Mouse (Mus musculus) adrenal gland, postnatal 36 days (tissue): ENCODE results near the gene Slc38a9. TPM values are rescaled to one million over a fixed set of nuclear protein-coding genes. Genes with fewer than 3 reads are reported as not detected.

Source experiments
- DNase-seq, 2 experiments: peaks; one replicate each; pipeline ENCODE4 v3.0.0; 2021; ENCODE audit warnings: mixed read lengths in 1 of 2
- long read RNA-seq, 2 experiments: library from polyadenylated mRNA; stranded (forward); transcript quantifications; one replicate each; pipeline ENCODE4 v2.0.0; 2021; ENCODE audit warnings: borderline sequencing depth in 2 of 2
- total RNA-seq, 2 experiments: library from RNA; stranded (reverse); gene quantifications; 2 replicates each; pipeline ENCODE4 v1.2.3; 2021

The Slc38a9 gene
- 10 to 100 TPM; 16.6 to 22.1 TPM for total RNA-seq
- long read RNA-seq, experiment 1, full-length matches to known transcripts, result 4 of 9 reads
- long read RNA-seq, experiment 1, partial matches to known transcripts, result 2 of 9 reads
- long read RNA-seq, experiment 1, other reads (novel, unspliced or antisense), result 3 of 9 reads
- long read RNA-seq, experiment 2, partial matches to known transcripts, result 0 of 2 reads
- long read RNA-seq, experiment 2, other reads (novel, unspliced or antisense), result 2 of 2 reads

- peak; percentile 95 to 97 for DNase-seq
Measured at GRCm38 (mm10) chr13:112660574-112661381, at the start of gene Slc38a9. Gene Slc38a9, plus strand, starts transcription at chr13:112660751.

GRCm38 (mm10) chr13:112621592-112621991 is 39.0 kb upstream of the Slc38a9 start:
- DNase-seq, result peak in 1 of 2 experiments; percentile 2

DNA sequence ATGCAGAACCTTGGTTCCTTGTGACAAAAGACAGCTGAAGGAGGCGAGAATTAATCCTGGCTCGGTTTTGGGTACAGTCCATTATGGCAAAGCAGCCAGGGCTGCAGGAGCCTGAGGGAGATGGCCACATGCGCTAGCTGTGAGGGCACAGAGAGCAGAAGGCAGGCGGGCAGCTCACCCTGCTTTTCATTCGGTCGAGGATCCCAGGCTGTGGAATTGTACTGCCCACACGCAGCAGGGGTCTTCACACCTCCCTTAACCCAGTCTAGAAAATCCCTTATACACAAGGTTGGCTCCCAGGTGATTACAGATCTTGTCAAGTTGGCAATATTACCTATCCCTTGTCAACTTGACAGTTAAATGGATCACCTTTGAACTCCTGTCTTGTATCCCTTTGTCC is 36.9 kb upstream of the Slc38a9 start:
- DNase-seq, result no peak

DNA sequence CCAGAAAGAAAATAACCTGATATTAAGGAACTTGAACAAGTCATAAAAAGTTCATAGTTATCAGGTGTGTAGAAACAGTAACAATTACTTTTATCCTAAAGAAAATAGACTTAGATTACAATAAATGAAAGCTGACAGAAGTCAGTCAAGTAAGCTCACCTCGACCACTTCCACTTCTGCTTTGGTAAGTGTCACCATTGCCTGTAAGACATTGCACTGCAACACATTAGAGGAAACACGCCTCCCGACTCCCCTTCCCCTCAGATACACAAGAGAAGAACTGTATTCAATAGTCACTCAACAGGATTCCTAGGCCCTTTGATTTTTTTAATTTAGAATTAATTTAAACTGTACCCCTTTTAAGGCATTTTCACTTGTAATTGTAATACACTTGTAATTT is 35.9 kb upstream of the Slc38a9 start:
- no peak for DNase-seq

GRCm38 (mm10) chr13:112625566-112625965 is 35.0 kb upstream of the Slc38a9 start:
- no peak for DNase-seq

GRCm38 (mm10) chr13:112635174-112635837 is 25.2 kb upstream of the Slc38a9 start:
- no peak for DNase-seq

DNA sequence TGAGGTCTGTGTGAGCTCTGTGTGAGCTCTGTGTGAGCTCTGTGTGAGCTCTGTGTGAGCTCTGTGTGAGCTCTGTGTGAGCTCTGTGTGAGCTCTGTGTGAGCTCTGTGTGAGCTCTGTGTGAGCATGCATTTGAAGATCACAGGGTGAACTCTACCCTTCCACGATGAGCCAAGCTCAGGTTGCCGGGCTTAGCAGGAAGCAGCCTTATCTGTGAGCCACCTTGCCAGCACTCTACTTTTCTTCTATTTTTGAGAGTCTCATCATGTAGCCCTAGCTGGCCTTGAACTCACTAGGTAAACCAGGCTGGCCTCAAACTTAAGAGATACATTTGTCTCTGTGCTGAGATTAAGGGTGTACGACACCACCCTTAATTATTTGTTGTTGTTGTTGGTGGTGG is 24.1 kb upstream of the Slc38a9 start:
- DNase-seq, result no peak

GRCm38 (mm10) chr13:112639111-112639510 is 21.4 kb upstream of the Slc38a9 start:
- DNase-seq, result no peak

GRCm38 (mm10) chr13:112642897-112643296 is 17.7 kb upstream of the Slc38a9 start:
- DNase-seq, result no peak

GRCm38 (mm10) chr13:112644996-112645395 is 15.6 kb upstream of the Slc38a9 start:
- DNase-seq, result no peak

DNA sequence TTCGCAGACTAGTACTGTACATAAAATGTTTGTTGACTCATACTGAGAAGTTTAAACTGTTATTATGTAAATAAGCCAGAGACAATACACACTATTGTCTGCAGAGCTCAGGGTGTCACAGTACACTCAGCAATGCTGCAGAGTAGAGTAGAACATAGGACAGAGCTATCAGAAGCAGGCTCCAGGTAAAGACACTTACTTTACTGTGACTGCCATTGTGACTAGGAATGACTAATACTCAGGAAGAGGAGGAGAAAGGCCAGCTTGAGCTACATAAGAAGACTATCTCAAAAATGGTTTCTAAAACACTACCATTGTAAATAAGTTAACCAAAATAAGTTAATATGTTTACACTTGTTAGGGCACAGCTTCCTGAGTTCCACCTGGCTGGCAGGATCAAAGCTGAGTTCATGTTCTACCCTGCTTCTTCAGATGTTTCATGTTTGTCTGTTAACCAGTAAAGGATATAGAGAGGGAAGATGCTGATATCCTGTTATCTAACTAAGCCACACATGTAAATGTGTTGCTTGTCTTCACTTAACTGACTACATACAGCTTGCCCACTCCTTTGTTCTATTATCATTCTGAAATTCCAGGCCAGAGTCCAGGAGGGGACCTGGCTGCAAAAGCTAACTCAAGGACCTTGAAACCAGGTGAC is 14.9 kb upstream of the Slc38a9 start:
- DNase-seq, result no peak

- DNase-seq, result no peak
Measured at GRCm38 (mm10) chr13:112651183-112651582, 9.4 kb upstream of the Slc38a9 start.

GRCm38 (mm10) chr13:112652205-112652604 is 8.3 kb upstream of the Slc38a9 start, which contains the start of gene Ddx4:
Gene Ddx4, minus strand, starts transcription at chr13:112652475.
- no peak for DNase-seq

GRCm38 (mm10) chr13:112659986-112660573 is 471 bp upstream of the Slc38a9 start:
- no peak for DNase-seq

DNA sequence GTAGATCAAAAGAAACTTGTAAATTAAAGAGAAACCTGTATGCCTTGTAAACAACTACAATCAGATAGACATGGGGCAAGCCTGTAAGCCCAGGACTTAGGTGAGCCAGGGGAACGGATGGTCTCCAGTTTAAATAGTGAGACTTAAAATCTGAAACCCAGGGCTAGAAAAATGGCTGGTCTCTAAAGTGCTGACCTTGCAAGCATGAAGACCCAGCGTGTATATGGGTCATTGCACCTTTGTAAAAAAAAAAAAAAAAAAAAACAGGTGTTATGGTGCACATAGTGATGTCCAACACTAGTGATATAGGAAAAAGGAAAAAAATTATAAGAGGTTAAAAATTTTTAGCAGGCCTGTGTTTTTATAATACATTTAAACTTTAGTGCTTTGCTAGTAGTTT is 1.1 kb downstream of the Slc38a9 start:
- DNase-seq, result no peak

DNA sequence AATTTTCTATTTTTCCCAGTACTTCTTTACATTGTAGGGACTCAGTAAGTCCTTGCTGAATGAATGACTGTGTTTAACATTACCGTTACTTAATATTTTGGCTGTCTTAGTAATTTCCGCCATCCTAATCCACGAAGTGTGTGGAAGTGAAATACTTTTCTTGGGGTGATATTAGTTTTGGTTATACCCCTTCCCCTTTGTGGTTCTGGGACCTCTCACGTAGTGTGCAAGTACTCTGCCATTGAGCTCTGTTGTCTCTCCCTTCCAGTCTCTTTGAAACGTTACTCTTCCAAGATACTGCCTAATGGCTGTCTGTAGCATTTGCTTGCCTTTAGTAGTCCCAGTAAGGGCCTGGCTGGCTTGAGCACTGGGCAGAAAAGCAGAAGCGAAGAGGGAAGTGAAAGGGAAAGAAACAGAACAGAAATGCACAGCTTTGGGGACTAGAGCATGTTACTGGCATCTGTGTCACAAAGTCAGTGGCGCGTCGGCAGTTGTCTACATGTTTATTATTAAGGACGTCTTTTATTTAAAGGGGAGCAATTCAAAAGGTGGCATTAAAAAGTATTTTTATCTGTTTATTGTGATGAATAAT is 6.0 kb downstream of the Slc38a9 start:
- no peak for DNase-seq

GRCm38 (mm10) chr13:112667215-112667614 is 6.7 kb downstream of the Slc38a9 start:
- no peak for DNase-seq

- DNase-seq, result peak in 1 of 2 experiments; percentile 30
Measured at GRCm38 (mm10) chr13:112671708-112672107, 11.2 kb downstream of the Slc38a9 start.

DNA sequence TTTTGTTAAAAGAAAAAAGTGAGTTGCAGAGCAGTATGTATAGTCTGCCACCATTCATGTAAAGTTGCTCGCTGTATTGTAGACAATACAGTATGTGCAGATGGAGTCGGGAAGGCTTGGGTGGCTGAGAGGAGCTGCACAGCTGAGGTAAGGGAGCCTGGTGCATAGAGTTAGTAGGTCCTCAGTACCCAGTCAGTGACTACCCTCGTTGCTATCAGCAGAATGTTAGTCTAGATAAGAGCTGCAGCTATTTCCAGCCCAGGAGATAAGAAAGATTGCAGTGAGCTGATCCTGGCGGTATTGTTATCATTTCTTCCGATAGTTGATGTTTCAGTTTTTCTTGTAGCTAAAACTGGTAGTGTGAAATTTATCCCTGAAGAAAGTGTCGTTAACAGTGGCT is 12.2 kb downstream of the Slc38a9 start:
- DNase-seq, result no peak

- peak; percentile 63 to 73 for DNase-seq
Measured at GRCm38 (mm10) chr13:112673899-112674447, 13.4 kb downstream of the Slc38a9 start.

GRCm38 (mm10) chr13:112678154-112678553 is 17.6 kb downstream of the Slc38a9 start:
- DNase-seq, result no peak
